Mouse (Mus musculus) retina, postnatal 1 day (tissue): ENCODE results near the gene Psip1.

Experiments
- DNase-seq: peaks from one replicate; pipeline ENCODE4 v3.0.0-alpha.2; 2012

Gene Psip1

DNA sequence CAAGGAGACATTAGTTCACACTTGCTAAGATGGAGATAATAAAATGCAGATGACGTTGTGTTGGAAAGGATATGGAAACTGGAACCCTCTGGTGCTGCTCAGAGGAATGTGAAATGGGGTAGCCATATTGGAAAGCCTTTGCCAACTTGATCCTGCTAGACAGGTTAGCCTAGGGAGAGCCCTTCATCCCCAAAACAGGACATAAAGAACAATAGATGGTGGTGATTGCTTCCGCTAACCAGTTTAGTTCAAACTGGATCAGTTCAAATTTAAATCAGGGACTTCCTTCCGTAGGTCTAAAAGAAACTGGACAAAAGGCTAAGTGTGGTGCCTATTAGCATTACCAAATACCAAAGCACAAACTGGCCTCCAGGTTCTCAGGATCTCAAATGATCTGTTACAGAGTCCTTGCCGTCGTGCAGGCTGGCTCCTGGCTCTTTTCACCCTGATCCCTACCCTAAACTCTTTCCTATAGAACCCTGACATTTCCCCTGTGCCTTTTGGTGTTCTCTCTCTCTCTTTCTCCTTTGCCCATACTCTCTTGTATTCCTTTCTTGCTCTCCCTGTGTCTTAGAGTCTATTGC lies 71.9 kb downstream of the Psip1 start:
- DNase-seq, result no peak

GRCm38 (mm10) chr4:83412060-83412459 lies 74.2 kb downstream of the Psip1 start:
- DNase-seq, result no peak

DNA sequence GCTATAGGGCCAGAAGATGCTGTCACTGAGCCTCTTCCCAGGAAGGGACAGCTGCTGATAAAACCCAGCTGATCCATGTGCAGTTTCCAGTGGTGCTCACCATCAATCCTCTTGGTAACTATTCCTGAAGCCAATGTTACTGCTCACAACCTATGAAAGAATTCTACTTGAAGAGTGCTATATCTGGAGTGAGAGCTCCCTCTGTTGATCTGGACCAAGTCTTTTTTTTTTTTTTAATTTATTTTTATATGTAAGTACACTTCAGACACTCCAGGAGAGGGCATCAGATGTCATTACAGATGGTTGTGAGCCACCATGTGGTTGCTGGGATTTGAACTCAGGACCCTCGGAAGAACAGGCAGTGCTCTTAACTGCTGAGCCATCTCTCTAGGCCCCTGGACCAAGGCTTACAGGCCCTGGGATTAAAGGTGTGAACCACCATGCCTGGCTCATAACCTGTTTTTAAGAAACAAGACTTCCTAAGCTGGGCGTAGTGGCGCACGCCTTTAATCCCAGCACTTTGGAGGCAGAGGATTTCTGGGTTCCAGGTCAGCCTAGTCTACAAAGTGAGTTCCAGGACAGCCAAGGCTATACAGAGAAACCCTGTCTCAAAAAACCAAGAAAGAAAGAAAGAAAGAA lies 76.3 kb downstream of the Psip1 start:
- no peak for DNase-seq

DNA sequence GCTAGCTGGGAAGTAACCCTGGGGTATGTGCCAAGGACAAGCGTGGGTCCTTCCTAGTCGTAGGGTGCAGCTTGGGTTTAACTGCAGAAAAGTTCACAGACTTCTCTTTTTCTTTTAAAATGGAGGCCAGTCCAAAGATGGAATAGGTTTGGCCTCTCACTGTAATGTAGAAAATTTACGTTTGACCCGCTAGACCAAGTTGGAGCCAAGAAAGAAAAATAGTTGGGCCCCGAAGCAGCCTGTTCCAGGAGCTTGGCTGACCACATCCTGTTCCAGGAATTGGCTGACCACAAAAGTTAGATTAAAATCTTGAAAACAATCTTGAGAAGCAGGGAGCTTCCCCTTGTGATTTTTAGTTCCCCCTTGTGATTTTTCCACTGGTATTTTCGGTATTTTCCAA lies 78.6 kb downstream of the Psip1 start:
- no peak for DNase-seq
